Mouse (Mus musculus) midbrain, embryonic 13.5 days (tissue): Measurements from ENCODE around the gene Rad51. TPM values are rescaled to one million over a fixed set of nuclear protein-coding genes. Genes with fewer than 3 reads are reported as not detected.

Source experiments
- ATAC-seq: fragments of 200-750 bp; cut with Nextera tagmentation; 2 replicates; pipeline ENCODE4 v1.8.0; 2017; ENCODE audit warnings: mild to moderate bottlenecking, moderate TSS enrichment, moderate library complexity
- H3K27ac ChIP-seq: fragments of 300-500 bp; sonication (generic); 2 replicates; pipeline ENCODE4 v1.5.1; 2015; ENCODE audit warnings: inconsistent platforms, mild to moderate bottlenecking, moderate library complexity
- H3K27me3 ChIP-seq: fragments of 300-500 bp; sonication (generic); 2 replicates; pipeline ENCODE4 v1.6.1; 2015; ENCODE audit warnings: mild to moderate bottlenecking, inconsistent platforms
- H3K36me3 ChIP-seq: fragments of 300-500 bp; sonication (generic); 2 replicates; pipeline ENCODE4 v1.6.1; 2015; ENCODE audit warnings: mild to moderate bottlenecking, inconsistent platforms
- H3K4me1 ChIP-seq: fragments of 300-500 bp; sonication (generic); replicated peaks from 2 replicates; pipeline ENCODE4 v1.6.1; 2015; ENCODE audit warnings: inconsistent platforms
- H3K4me2 ChIP-seq: fragments of 300-500 bp; sonication (generic); replicated peaks from 2 replicates; pipeline ENCODE4 v1.6.1; 2015; ENCODE audit warnings: moderate library complexity, mild to moderate bottlenecking, inconsistent platforms
- H3K4me3 ChIP-seq: fragments of 300-500 bp; sonication (generic); replicated peaks from 2 replicates; pipeline ENCODE4 v1.5.1; 2015; ENCODE audit warnings: mild to moderate bottlenecking, inconsistent platforms
- H3K9ac ChIP-seq: fragments of 300-500 bp; sonication (generic); replicated peaks from 2 replicates; pipeline ENCODE4 v1.6.1; 2015; ENCODE audit warnings: mild to moderate bottlenecking, inconsistent platforms
- H3K9me3 ChIP-seq: fragments of 300-500 bp; sonication (generic); 2 replicates; pipeline ENCODE4 v1.6.1; 2016; ENCODE audit warnings: mild to moderate bottlenecking, inconsistent platforms
- whole genome bisulfite sequencing: fragments of 180-500 bp; shearing (Covaris S2); methylation state at CpG from one replicate; pipeline ENCODE4 v1.1.7; 2015; 5-methylcytosine and 5-hydroxymethylcytosine counted together
- polyA plus RNA-seq: library from polyadenylated mRNA; unstranded; fragments of >200 nt; fragmentation: Nextera tagmentation; extraction: Ambion mirVana; gene quantifications from 2 replicates; pipeline ENCODE4 v1.2.1, GENCODE M21; 2015

Gene Rad51
- polyA plus RNA-seq, 1 experiment from 2014 or later = 22.5 TPM

- H3K27ac ChIP-seq = no peak overlapping the region
- H3K4me1 ChIP-seq = no peaks in the 10 kb centered on the region
- no peaks in the 10 kb centered on the region for H3K9me3 ChIP-seq
- H3K36me3 ChIP-seq = peaks cover 96% of the 10 kb centered on the region
- H3K9ac ChIP-seq = no peak overlapping the region
- H3K4me3 ChIP-seq = no peak overlapping the region
- H3K4me2 ChIP-seq = no peak overlapping the region
- H3K27me3 ChIP-seq = no peaks in the 10 kb centered on the region
- no peak for ATAC-seq
- 94% methylated on average over 8 of the region's 8 CpGs for WGBS
These were observed 35.2 kb downstream of the Rad51 start for GRCm38 (mm10) chr2:119147775-119148174.

GRCm38 (mm10) chr2:119152255-119152654 is 39.7 kb downstream of the Rad51 start:
- Histone ChIP-seq H3K4me1 (peaks cover 18% of the 10 kb centered on the region), H3K9ac (no peak overlapping the region), H3K9me3 (no peaks in the 10 kb centered on the region), H3K27me3 (no peaks in the 10 kb centered on the region), H3K36me3 (peaks cover 70% of the 10 kb centered on the region), H3K27ac (no peak overlapping the region), H3K4me3 (no peak overlapping the region), H3K4me2 (no peak overlapping the region)
- WGBS = 93% methylated on average over 6 of the region's 6 CpGs
- no peak for ATAC-seq

- H3K27me3 ChIP-seq = no peaks in the 10 kb centered on the region
- H3K4me1 ChIP-seq = peaks cover 22% of the 10 kb centered on the region
- H3K4me2 ChIP-seq = no peak overlapping the region
- WGBS = 97% methylated on average over 2 of the region's 2 CpGs
- no peak overlapping the region for H3K9ac ChIP-seq
- H3K4me3 ChIP-seq = no peak overlapping the region
- H3K27ac ChIP-seq = no peak overlapping the region
- H3K36me3 ChIP-seq = peaks cover 46% of the 10 kb centered on the region
- no peak for ATAC-seq
- H3K9me3 ChIP-seq = no peaks in the 10 kb centered on the region
These were observed 42.1 kb downstream of the Rad51 start for GRCm38 (mm10) chr2:119154683-119155082.

GRCm38 (mm10) chr2:119155388-119155787 is 42.8 kb downstream of the Rad51 start:
- Histone ChIP-seq H3K27ac (no peak overlapping the region), H3K4me1 (peaks cover 22% of the 10 kb centered on the region), H3K4me2 (peak overlapping the region; percentile 97), H3K9ac (no peak overlapping the region), H3K4me3 (peak overlapping the region; percentile 99), H3K27me3 (peaks cover 3% of the 10 kb centered on the region; the same call in 1 of the 2 replicates), H3K36me3 (peaks cover 39% of the 10 kb centered on the region), H3K9me3 (no peaks in the 10 kb centered on the region)
- no peak for ATAC-seq
- 88% methylated on average over 9 of the region's 9 CpGs for WGBS

GRCm38 (mm10) chr2:119156081-119156680 is 43.6 kb downstream of the Rad51 start:
- H3K27ac ChIP-seq = peak overlapping the region; percentile 74
- peak overlapping the region; percentile 99 for H3K4me3 ChIP-seq
- H3K36me3 ChIP-seq = peaks cover 31% of the 10 kb centered on the region
- H3K9me3 ChIP-seq = no peaks in the 10 kb centered on the region
- no peak; the same call in 1 of the 2 replicates for ATAC-seq
- peaks cover 23% of the 10 kb centered on the region for H3K4me1 ChIP-seq
- WGBS = 9% methylated on average over 34 of the region's 34 CpGs
- peaks cover 3% of the 10 kb centered on the region; the same call in 1 of the 2 replicates for H3K27me3 ChIP-seq
- H3K9ac ChIP-seq = peak overlapping the region; percentile 96
- H3K4me2 ChIP-seq = peak overlapping the region; percentile 97

- Histone ChIP-seq H3K27ac (peak within 1 kb of the TSS; percentile 74), H3K9ac (peak within 1 kb of the TSS; percentile 96), H3K27me3 (peaks cover 4% of the 10 kb centered on the region; the same call in 1 of the 2 replicates), H3K9me3 (no peaks in the 10 kb centered on the region), H3K36me3 (peaks cover 23% of the 10 kb centered on the region), H3K4me2 (peak within 1 kb of the TSS; percentile 97), H3K4me3 (peak within 1 kb of the TSS; percentile 99), H3K4me1 (peaks cover 25% of the 10 kb centered on the region)
- peak; percentile 93 for ATAC-seq
- under 1% methylated on average over 57 of the region's 57 CpGs for WGBS
These were observed 44.3 kb downstream of the Rad51 start, which contains the start of gene Rmdn3 for GRCm38 (mm10) chr2:119156681-119157572. Rmdn3 (minus strand) TSS chr2:119157034.

- ATAC-seq = no peak
- H3K9me3 ChIP-seq = no peaks in the 10 kb centered on the region
- H3K9ac ChIP-seq = no peak overlapping the region
- H3K27me3 ChIP-seq = peaks cover 8% of the 10 kb centered on the region; the same call in 1 of the 2 replicates
- H3K4me2 ChIP-seq = no peak overlapping the region
- peaks cover 25% of the 10 kb centered on the region for H3K4me1 ChIP-seq
- peaks cover 14% of the 10 kb centered on the region for H3K36me3 ChIP-seq
- H3K27ac ChIP-seq = no peak overlapping the region
- H3K4me3 ChIP-seq = peak overlapping the region; percentile 99
These were observed 45.2 kb downstream of the Rad51 start for GRCm38 (mm10) chr2:119157836-119158235.

- no peak for ATAC-seq
- Histone ChIP-seq H3K9ac (peak overlapping the region; percentile 10; the same call in 1 of the 2 replicates), H3K9me3 (no peaks in the 10 kb centered on the region), H3K27me3 (peaks cover 35% of the 10 kb centered on the region), H3K27ac (no peak overlapping the region), H3K4me1 (peaks cover 9% of the 10 kb centered on the region), H3K4me2 (no peak overlapping the region), H3K4me3 (no peak overlapping the region), H3K36me3 (no peaks in the 10 kb centered on the region)
- WGBS = 30% methylated on average over 2 of the region's 2 CpGs
These were observed 48.7 kb downstream of the Rad51 start for GRCm38 (mm10) chr2:119161247-119161646.

GRCm38 (mm10) chr2:119163135-119163534 is 50.5 kb downstream of the Rad51 start:
- H3K4me1 ChIP-seq = peaks cover 20% of the 10 kb centered on the region
- H3K27ac ChIP-seq = no peak overlapping the region
- peaks cover 54% of the 10 kb centered on the region for H3K27me3 ChIP-seq
- ATAC-seq = no peak
- no peaks in the 10 kb centered on the region for H3K9me3 ChIP-seq
- H3K4me2 ChIP-seq = no peak overlapping the region
- no peak overlapping the region for H3K4me3 ChIP-seq
- no peaks in the 10 kb centered on the region for H3K36me3 ChIP-seq
- WGBS = 85% methylated on average over 3 of the region's 3 CpGs
- no peak overlapping the region for H3K9ac ChIP-seq

GRCm38 (mm10) chr2:119163999-119164398 is 51.4 kb downstream of the Rad51 start:
- Histone ChIP-seq H3K27ac (no peak overlapping the region), H3K27me3 (peaks cover 61% of the 10 kb centered on the region), H3K4me3 (no peak overlapping the region), H3K4me1 (peaks cover 20% of the 10 kb centered on the region), H3K9ac (no peak overlapping the region), H3K9me3 (no peaks in the 10 kb centered on the region), H3K4me2 (no peak overlapping the region), H3K36me3 (no peaks in the 10 kb centered on the region)
- no peak for ATAC-seq
- WGBS = 87% methylated on average over 4 of the region's 4 CpGs

GRCm38 (mm10) chr2:119165401-119165800 is 52.8 kb downstream of the Rad51 start:
- no peak overlapping the region for H3K27ac ChIP-seq
- no peak overlapping the region for H3K4me2 ChIP-seq
- H3K36me3 ChIP-seq = no peaks in the 10 kb centered on the region
- H3K27me3 ChIP-seq = peaks cover 59% of the 10 kb centered on the region
- H3K4me1 ChIP-seq = peaks cover 20% of the 10 kb centered on the region
- no peaks in the 10 kb centered on the region for H3K9me3 ChIP-seq
- no peak for ATAC-seq
- no peak overlapping the region for H3K9ac ChIP-seq
- H3K4me3 ChIP-seq = no peak overlapping the region
